Mouse (Mus musculus): ENCODE measurements at regions not wholly inside any gene's neighbourhood (a gene's known extent, or its start where the extent isn't known, plus 50 kb on each side); places are given as distances from the start of the nearest gene placed in this dataset.

GRCm38 (mm10) chr17:84043102-84043501 is 144.6 kb downstream of the Zfp36l2 start:
- TF ChIP-seq CTCF (IDR thresholded peaks at IDR 0.05; ENCODE audit: low read depth) (no peak), EP300 (IDR thresholded peaks at IDR 0.05; ENCODE audit: low read depth) (no peak)

All from liver, embryonic 14.5 days (tissue).